Mouse (Mus musculus): ENCODE measurements at regions not wholly inside any gene's neighbourhood (a gene's known extent, or its start where the extent isn't known, plus 50 kb on each side); places are given as distances from the start of the nearest gene placed in this dataset.

GRCm38 (mm10) chr10:56484931-56485330 is 107.8 kb downstream of the Gja1 start:
- ATAC-seq (peak; percentile 38; the same call in 1 of the 2 replicates), DNase-seq (no peak)
- Histone ChIP-seq H3K9ac (no peak overlapping the region), H3K27me3 (ENCODE audit: insufficient read depth, low read length) (no peaks in the 10 kb centered on the region), H3K4me1 (ENCODE audit: insufficient read depth) (no peaks in the 10 kb centered on the region), H3K36me3 (ENCODE audit: insufficient read depth) (no peaks in the 10 kb centered on the region), H3K4me2 (ENCODE audit: low read depth) (no peak overlapping the region), H3K9me3 (ENCODE audit: low read length) (no peaks in the 10 kb centered on the region), H3K27ac (ENCODE audit: low read depth, low read length) (no peak overlapping the region), H3K4me3 (ENCODE audit: low read depth, low read length) (no peak overlapping the region)
- 56% methylated on average over 8 of the region's 8 CpGs for WGBS
- TF ChIP-seq CTCF (IDR thresholded peaks at IDR 0.05; ENCODE audit: low read depth): no peak

- H3K27me3 ChIP-seq (ENCODE audit: insufficient read depth, low read length): no peaks in the 10 kb centered on the region
- 88% methylated on average over 5 of the region's 5 CpGs for WGBS
- no peak overlapping the region for H3K9ac ChIP-seq
- ATAC-seq (no peak), DNase-seq (no peak)
- H3K36me3 ChIP-seq (ENCODE audit: insufficient read depth): no peaks in the 10 kb centered on the region
- no peak overlapping the region for H3K27ac ChIP-seq (ENCODE audit: low read depth, low read length)
- no peak for TF ChIP-seq CTCF (IDR thresholded peaks at IDR 0.05; ENCODE audit: low read depth)
- H3K4me2 ChIP-seq (ENCODE audit: low read depth): no peak overlapping the region
- H3K4me1 ChIP-seq (ENCODE audit: insufficient read depth): no peaks in the 10 kb centered on the region
- no peaks in the 10 kb centered on the region for H3K9me3 ChIP-seq (ENCODE audit: low read length)
- no peak overlapping the region for H3K4me3 ChIP-seq (ENCODE audit: low read depth, low read length)
These were observed 108.6 kb downstream of the Gja1 start for GRCm38 (mm10) chr10:56485746-56486145.

GRCm38 (mm10) chr10:56486584-56486983 is 109.5 kb downstream of the Gja1 start:
- WGBS: 85% methylated on average over 6 of the region's 6 CpGs
- DNase-seq (no peak), ATAC-seq (no peak)
- no peak overlapping the region for H3K9ac ChIP-seq
- H3K27me3 ChIP-seq (ENCODE audit: insufficient read depth, low read length): no peaks in the 10 kb centered on the region
- H3K36me3 ChIP-seq (ENCODE audit: insufficient read depth): no peaks in the 10 kb centered on the region
- no peak overlapping the region for H3K4me2 ChIP-seq (ENCODE audit: low read depth)
- TF ChIP-seq CTCF (IDR thresholded peaks at IDR 0.05; ENCODE audit: low read depth): no peak
- no peak overlapping the region for H3K4me3 ChIP-seq (ENCODE audit: low read depth, low read length)
- H3K27ac ChIP-seq (ENCODE audit: low read depth, low read length): no peak overlapping the region
- no peaks in the 10 kb centered on the region for H3K9me3 ChIP-seq (ENCODE audit: low read length)
- H3K4me1 ChIP-seq (ENCODE audit: insufficient read depth): no peaks in the 10 kb centered on the region

GRCm38 (mm10) chr10:56493461-56493860 is 116.3 kb downstream of the Gja1 start:
- ATAC-seq: no peak
- TF ChIP-seq CTCF (IDR thresholded peaks at IDR 0.05; ENCODE audit: low read depth): no peak
- no peak for DNase-seq
- Histone ChIP-seq H3K36me3 (ENCODE audit: insufficient read depth) (no peaks in the 10 kb centered on the region), H3K27ac (ENCODE audit: low read depth, low read length) (no peak overlapping the region), H3K4me1 (ENCODE audit: insufficient read depth) (no peaks in the 10 kb centered on the region), H3K9me3 (ENCODE audit: low read length) (no peaks in the 10 kb centered on the region), H3K9ac (no peak overlapping the region), H3K4me2 (ENCODE audit: low read depth) (no peak overlapping the region), H3K4me3 (ENCODE audit: low read depth, low read length) (no peak overlapping the region), H3K27me3 (ENCODE audit: insufficient read depth, low read length) (no peaks in the 10 kb centered on the region)
- WGBS: 71% methylated on average over 1 of the region's 1 CpGs

- Histone ChIP-seq H3K4me2 (ENCODE audit: low read depth) (no peak overlapping the region), H3K9me3 (ENCODE audit: low read length) (no peaks in the 10 kb centered on the region), H3K36me3 (ENCODE audit: insufficient read depth) (no peaks in the 10 kb centered on the region), H3K4me3 (ENCODE audit: low read depth, low read length) (no peak overlapping the region), H3K4me1 (ENCODE audit: insufficient read depth) (no peaks in the 10 kb centered on the region), H3K27ac (ENCODE audit: low read depth, low read length) (no peak overlapping the region), H3K9ac (no peak overlapping the region), H3K27me3 (ENCODE audit: insufficient read depth, low read length) (no peaks in the 10 kb centered on the region)
- DNase-seq (no peak), ATAC-seq (no peak; the same call in 1 of the 2 replicates)
- TF ChIP-seq CTCF (IDR thresholded peaks at IDR 0.05; ENCODE audit: low read depth): no peak
- WGBS: 32% methylated on average over 4 of the region's 4 CpGs
These were observed 118.2 kb downstream of the Gja1 start for GRCm38 (mm10) chr10:56495352-56495751.

GRCm38 (mm10) chr10:56519041-56519440 is 141.9 kb downstream of the Gja1 start:
- H3K9me3 ChIP-seq (ENCODE audit: low read length): no peaks in the 10 kb centered on the region
- no peak overlapping the region for H3K9ac ChIP-seq
- H3K27ac ChIP-seq (ENCODE audit: low read depth, low read length): no peak overlapping the region
- 95% methylated on average over 1 of the region's 1 CpGs for WGBS
- ATAC-seq (no peak), DNase-seq (no peak)
- no peaks in the 10 kb centered on the region for H3K36me3 ChIP-seq (ENCODE audit: insufficient read depth)
- H3K4me3 ChIP-seq (ENCODE audit: low read depth, low read length): no peak overlapping the region
- H3K27me3 ChIP-seq (ENCODE audit: insufficient read depth, low read length): no peaks in the 10 kb centered on the region
- H3K4me1 ChIP-seq (ENCODE audit: insufficient read depth): no peaks in the 10 kb centered on the region
- no peak for TF ChIP-seq CTCF (IDR thresholded peaks at IDR 0.05; ENCODE audit: low read depth)
- no peak overlapping the region for H3K4me2 ChIP-seq (ENCODE audit: low read depth)

- no peak for ATAC-seq
These were observed 148.7 kb downstream of the Gja1 start for GRCm38 (mm10) chr10:56525791-56526190.

GRCm38 (mm10) chr10:56537091-56537490 is 160.0 kb downstream of the Gja1 start:
- 52% methylated on average over 4 of the region's 4 CpGs for WGBS
- no peak overlapping the region for H3K4me2 ChIP-seq (ENCODE audit: low read depth)
- no peaks in the 10 kb centered on the region for H3K9me3 ChIP-seq (ENCODE audit: low read length)
- no peak overlapping the region for H3K27ac ChIP-seq (ENCODE audit: low read depth, low read length)
- no peaks in the 10 kb centered on the region for H3K4me1 ChIP-seq (ENCODE audit: insufficient read depth)
- TF ChIP-seq CTCF (IDR thresholded peaks at IDR 0.05; ENCODE audit: low read depth): no peak
- H3K36me3 ChIP-seq (ENCODE audit: insufficient read depth): no peaks in the 10 kb centered on the region
- no peak for ATAC-seq
- H3K9ac ChIP-seq: no peak overlapping the region
- DNase-seq: no peak
- H3K4me3 ChIP-seq (ENCODE audit: low read depth, low read length): no peak overlapping the region
- no peaks in the 10 kb centered on the region for H3K27me3 ChIP-seq (ENCODE audit: insufficient read depth, low read length)

More at GRCm38 (mm10) chr10:56525791-56526190, 148.7 kb downstream of the Gja1 start:
- H3K4me1 ChIP-seq (ENCODE audit: insufficient read depth): no peaks in the 10 kb centered on the region
- 78% methylated on average over 2 of the region's 2 CpGs for WGBS
- H3K4me2 ChIP-seq (ENCODE audit: low read depth): no peak overlapping the region
- no peaks in the 10 kb centered on the region for H3K27me3 ChIP-seq (ENCODE audit: insufficient read depth, low read length)
- H3K9ac ChIP-seq: no peak overlapping the region
- no peak overlapping the region for H3K27ac ChIP-seq (ENCODE audit: low read depth, low read length)
- no peak for TF ChIP-seq CTCF (IDR thresholded peaks at IDR 0.05; ENCODE audit: low read depth)
- H3K4me3 ChIP-seq (ENCODE audit: low read depth, low read length): no peak overlapping the region
- H3K9me3 ChIP-seq (ENCODE audit: low read length): no peaks in the 10 kb centered on the region
- H3K36me3 ChIP-seq (ENCODE audit: insufficient read depth): no peaks in the 10 kb centered on the region
- DNase-seq: no peak
